Mouse (Mus musculus) macrophage (primary cell): ENCODE measurements around the gene Mamstr. TPM values are rescaled to one million over a fixed set of nuclear protein-coding genes. Genes with fewer than 3 reads are reported as not detected.
A peak's percentile ranks its signal among the peaks of the same experiment; 100 is the strongest.
"Not testable (repeated sequence)": the region's sequence is repeated elsewhere in the genome, so short reads cannot be mapped to it uniquely, and the experiment has no call there.

Experiments
- H3K27ac ChIP-seq: fragments of 350-480 bp; formaldehyde crosslinking; 2 replicates; pipeline ENCODE4 v1.9.0; 2021
- H3K36me3 ChIP-seq: fragments of 350-480 bp; formaldehyde crosslinking; 2 replicates; pipeline ENCODE4 v1.9.0; 2021; ENCODE audit errors: inconsistent target
- H3K4me3 ChIP-seq: fragments of 350-480 bp; formaldehyde crosslinking; 2 replicates; pipeline ENCODE4 v1.9.0; 2021; ENCODE audit errors: inconsistent target
- H3K79me2 ChIP-seq: fragments of 350-480 bp; formaldehyde crosslinking; 2 replicates; pipeline ENCODE4 v1.9.0; 2021; ENCODE audit errors: inconsistent target
- WGBS: methylation state at CpG from one replicate; pipeline ENCODE4 v1.1.7; 2026; ENCODE audit warnings: inconsistent platforms; ENCODE audit not compliant: missing documents; 5-methylcytosine and 5-hydroxymethylcytosine counted together
- polyA plus RNA-seq: library from polyadenylated mRNA; stranded (reverse); fragments of 250-400 nt; gene quantifications from 3 replicates; pipeline ENCODE4 v1.2.4, GENCODE M21; 2018; ENCODE audit warnings: inconsistent platforms

The Mamstr gene
- polyA plus RNA-seq, 1 experiment from 2014 or later, result not detected

GRCm38 (mm10) chr7:45638623-45639401 lies 965 bp upstream of the Mamstr start:
- H3K27ac ChIP-seq, result no peak overlapping the region
- no peaks in the 10 kb centered on the region for H3K36me3 ChIP-seq
- WGBS, result 92% methylated on average over 29 of the region's 29 CpGs
- H3K79me2 ChIP-seq, result no peaks in the 10 kb centered on the region
- no peak overlapping the region for H3K4me3 ChIP-seq

GRCm38 (mm10) chr7:45640191-45640957 lies 597 bp downstream of the Mamstr start:
- 95% methylated on average over 19 of the region's 19 CpGs for WGBS
- no peaks in the 10 kb centered on the region for H3K36me3 ChIP-seq
- H3K4me3 ChIP-seq, result no peak overlapping the region
- H3K27ac ChIP-seq, result no peak overlapping the region
- no peaks in the 10 kb centered on the region for H3K79me2 ChIP-seq

GRCm38 (mm10) chr7:45641391-45642040 lies 1.7 kb downstream of the Mamstr start:
- 77% methylated on average over 17 of the region's 17 CpGs for WGBS

GRCm38 (mm10) chr7:45642083-45642482 lies 2.3 kb downstream of the Mamstr start:
- WGBS, result 92% methylated on average over 5 of the region's 5 CpGs
- no peak overlapping the region for H3K4me3 ChIP-seq
- no peaks in the 10 kb centered on the region for H3K79me2 ChIP-seq
- H3K36me3 ChIP-seq, result no peaks in the 10 kb centered on the region
- no peak overlapping the region for H3K27ac ChIP-seq

More at GRCm38 (mm10) chr7:45641391-45642040, 1.7 kb downstream of the Mamstr start:
- no peak overlapping the region for H3K27ac ChIP-seq
- no peaks in the 10 kb centered on the region for H3K79me2 ChIP-seq
- H3K36me3 ChIP-seq, result no peaks in the 10 kb centered on the region
- no peak overlapping the region for H3K4me3 ChIP-seq

- H3K79me2 ChIP-seq, result no peaks in the 10 kb centered on the region
- H3K27ac ChIP-seq, result no peak overlapping the region
- H3K4me3 ChIP-seq, result peak overlapping the region; percentile 25
- H3K36me3 ChIP-seq, result no peaks in the 10 kb centered on the region
- WGBS, result 54% methylated on average over 16 of the region's 16 CpGs
Measured at GRCm38 (mm10) chr7:45642503-45643255, 2.9 kb downstream of the Mamstr start.

GRCm38 (mm10) chr7:45643441-45644178 lies 3.8 kb downstream of the Mamstr start:
- Histone ChIP-seq H3K4me3 (peak overlapping the region; percentile 25), H3K27ac (no peak overlapping the region), H3K36me3 (no peaks in the 10 kb centered on the region), H3K79me2 (no peaks in the 10 kb centered on the region)
- 20% methylated on average over 28 of the region's 28 CpGs for WGBS

- 64% methylated on average over 18 of the region's 18 CpGs for WGBS
- Histone ChIP-seq H3K4me3 (no peak overlapping the region), H3K27ac (no peak overlapping the region), H3K36me3 (no peaks in the 10 kb centered on the region), H3K79me2 (no peaks in the 10 kb centered on the region)
Measured at GRCm38 (mm10) chr7:45644183-45644582, 4.4 kb downstream of the Mamstr start.

GRCm38 (mm10) chr7:45644872-45645590 lies 5.3 kb downstream of the Mamstr start:
- Histone ChIP-seq H3K36me3 (no peaks in the 10 kb centered on the region), H3K27ac (no peak overlapping the region), H3K79me2 (no peaks in the 10 kb centered on the region), H3K4me3 (no peak overlapping the region)
- WGBS, result 83% methylated on average over 6 of the region's 6 CpGs

GRCm38 (mm10) chr7:45645591-45645971 lies 5.8 kb downstream of the Mamstr start:
- H3K79me2 ChIP-seq, result no peaks in the 10 kb centered on the region
- 88% methylated on average over 7 of the region's 7 CpGs for WGBS
- H3K27ac ChIP-seq, result no peak overlapping the region
- no peak overlapping the region for H3K4me3 ChIP-seq
- H3K36me3 ChIP-seq, result no peaks in the 10 kb centered on the region

GRCm38 (mm10) chr7:45646671-45647070 lies 6.9 kb downstream of the Mamstr start:
- Histone ChIP-seq H3K79me2 (no peaks in the 10 kb centered on the region), H3K36me3 (no peaks in the 10 kb centered on the region), H3K27ac (no peak overlapping the region), H3K4me3 (no peak overlapping the region)
- 87% methylated on average over 4 of the region's 4 CpGs for WGBS

GRCm38 (mm10) chr7:45649351-45649750 lies 9.6 kb downstream of the Mamstr start:
- H3K79me2 ChIP-seq, result no peaks in the 10 kb centered on the region
- H3K27ac ChIP-seq, result no peak overlapping the region
- 87% methylated on average over 7 of the region's 8 CpGs for WGBS
- H3K4me3 ChIP-seq, result no peak overlapping the region
- no peaks in the 10 kb centered on the region for H3K36me3 ChIP-seq

GRCm38 (mm10) chr7:45650484-45650883 lies 10.7 kb downstream of the Mamstr start:
- 86% methylated on average over 6 of the region's 20 CpGs for whole genome bisulfite sequencing
- not testable (repeated sequence) for H3K27ac ChIP-seq, H3K36me3 ChIP-seq, H3K79me2 ChIP-seq, H3K4me3 ChIP-seq

GRCm38 (mm10) chr7:45654424-45655047 lies 14.8 kb downstream of the Mamstr start:
- Histone ChIP-seq H3K4me3 (no peak overlapping the region), H3K79me2 (no peaks in the 10 kb centered on the region), H3K36me3 (no peaks in the 10 kb centered on the region), H3K27ac (no peak overlapping the region)
- 62% methylated on average over 17 of the region's 17 CpGs for WGBS
